Mouse (Mus musculus) lung, adult 2 months (tissue): ENCODE data around the gene Wdr90. TPM values are rescaled to one million over a fixed set of nuclear protein-coding genes. Genes with fewer than 3 reads are reported as not detected.

Experiments used
- DNase-seq: peaks from one replicate; pipeline ENCODE4 v3.0.0; 2022
- H3K4me1 ChIP-seq: fragments of 200-500 bp; 2 replicates; pipeline ENCODE4 v1.6.1; 2011; ENCODE audit warnings: low read length; ENCODE audit not compliant: control insufficient read depth, insufficient read depth
- H3K4me3 ChIP-seq: fragments of 200-500 bp; replicated peaks from 2 replicates; pipeline ENCODE3; 2011; ENCODE audit warnings: low read depth, mild to moderate bottlenecking, control low read depth, low read length; ENCODE audit errors: extremely low read depth
- CTCF ChIP-seq: fragments of 200-500 bp; IDR thresholded peaks from 2 replicates; pipeline ENCODE4 v1.5.1; 2011; ENCODE audit warnings: mild to moderate bottlenecking, low read length, control low read depth; ENCODE audit not compliant: insufficient read depth
- POLR2A ChIP-seq: fragments of 200-500 bp; IDR thresholded peaks from 2 replicates; pipeline ENCODE4 v1.6.1; 2011; ENCODE audit warnings: low read depth, mild to moderate bottlenecking, control low read depth, low read length, borderline replicate concordance; ENCODE audit errors: extremely low read depth
- WGBS: fragments of 180-500 bp; shearing (Covaris S2); methylation state at CpG from one replicate; pipeline ENCODE4 v1.1.7; 2018; 5-methylcytosine and 5-hydroxymethylcytosine counted together
- polyA plus RNA-seq: library from polyadenylated mRNA; depleted of rRNA; stranded (reverse); fragments of >200 nt; gene quantifications from 2 replicates; pipeline ENCODE4 v1.2.3, GENCODE M21; 2012

The Wdr90 gene
- polyA plus RNA-seq, 1 experiment, result 40.3 TPM

DNA sequence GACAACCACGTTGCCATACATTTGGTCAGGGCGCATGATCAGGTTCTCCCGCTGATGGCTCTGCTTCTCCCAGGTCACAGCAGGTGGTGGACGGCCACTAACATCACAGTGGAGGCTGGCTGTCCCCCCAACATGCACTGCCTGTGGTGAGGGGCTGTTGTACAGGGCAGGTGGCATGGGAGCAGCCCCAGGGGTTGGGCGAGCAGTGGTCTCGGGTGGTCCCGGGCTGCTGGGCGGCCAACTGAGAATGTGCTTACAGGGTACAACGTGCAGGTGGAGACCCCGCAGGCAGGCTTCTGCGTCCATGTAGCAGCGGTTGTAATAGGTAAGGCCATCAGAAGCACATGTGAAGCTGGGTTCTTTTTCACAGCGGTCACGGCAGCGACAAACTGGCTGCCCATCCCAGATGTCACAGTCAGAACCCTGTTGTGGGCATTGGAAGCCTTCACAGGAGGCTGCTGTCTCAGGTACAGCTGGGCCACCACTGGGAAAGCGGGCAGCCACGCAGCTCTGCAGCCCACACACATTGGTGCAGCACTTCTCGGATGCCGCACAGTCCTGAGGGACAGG lies 17.4 kb upstream of the Wdr90 start:
- 93% methylated on average over 19 of the region's 19 CpGs for WGBS
- H3K4me1 ChIP-seq, result peaks cover 3% of the 10 kb centered on the region
- TF ChIP-seq POLR2A, result no peak
- TF ChIP-seq CTCF, result no peak
- DNase-seq, result no peak
- no peak overlapping the region for H3K4me3 ChIP-seq

DNA sequence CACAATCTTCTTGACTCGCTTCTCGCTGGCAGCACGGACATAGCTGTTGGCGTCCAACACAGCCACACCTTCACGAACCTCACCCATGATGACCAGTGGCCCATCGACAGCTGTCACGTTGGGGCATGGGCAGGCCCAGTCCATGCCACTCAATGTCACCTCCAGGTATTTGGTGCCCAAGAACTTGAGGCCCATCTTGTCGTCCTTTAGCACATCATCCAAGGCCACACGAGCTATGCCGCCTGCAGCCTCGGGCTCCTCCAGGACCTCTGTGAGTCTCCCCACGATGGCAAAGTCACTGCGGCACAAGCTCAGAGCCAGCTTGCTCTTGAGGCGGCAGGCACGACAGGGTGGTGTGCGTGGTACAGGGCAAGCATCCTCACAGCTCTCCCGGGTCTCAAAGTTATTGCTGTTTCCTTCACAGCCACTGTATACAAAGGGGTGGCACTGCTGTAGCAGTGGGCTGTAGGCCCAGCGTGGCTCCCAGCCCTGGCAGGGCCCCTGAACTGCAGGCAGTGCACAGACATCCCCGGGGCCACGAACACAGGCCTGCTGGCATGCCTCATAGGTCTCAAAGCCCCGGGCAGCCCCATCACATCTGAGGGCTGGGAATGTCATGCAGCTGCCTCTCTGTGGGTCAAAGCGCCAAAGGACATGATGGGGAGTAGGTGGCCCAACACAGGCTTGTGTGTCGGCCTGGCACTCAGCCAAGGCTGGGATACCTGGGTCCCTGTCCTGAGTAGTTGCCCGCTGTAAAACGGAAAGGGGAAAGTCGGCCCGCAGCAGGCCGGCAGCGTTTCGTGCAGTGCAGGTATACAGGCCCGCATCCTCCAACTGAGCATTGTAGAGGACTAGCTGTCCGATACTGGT lies 16.7 kb upstream of the Wdr90 start:
- DNase-seq, result no peak
- H3K4me1 ChIP-seq, result peaks cover 3% of the 10 kb centered on the region
- H3K4me3 ChIP-seq, result no peak overlapping the region
- 90% methylated on average over 32 of the region's 32 CpGs for WGBS
- TF ChIP-seq POLR2A (no peak), CTCF (no peak)

DNA sequence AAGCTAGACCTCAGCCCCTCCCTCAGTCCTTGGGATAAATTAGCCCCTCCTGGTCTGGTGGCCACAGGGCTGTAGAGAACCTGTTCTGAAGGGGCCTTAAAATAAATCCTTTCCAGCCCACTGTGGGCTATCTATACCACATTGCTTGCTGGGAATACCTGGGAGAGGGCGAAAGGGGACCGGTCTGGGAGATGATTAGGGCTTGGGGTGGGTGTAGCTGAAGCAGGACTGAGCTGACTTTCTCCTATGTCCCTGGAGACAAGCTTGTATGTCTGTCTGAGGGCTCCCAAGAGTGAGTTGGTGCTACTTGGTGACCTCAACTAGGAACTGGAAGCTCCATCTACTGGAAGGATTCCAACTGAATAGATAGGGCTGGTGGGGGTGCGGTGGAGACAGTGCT lies 15.7 kb upstream of the Wdr90 start:
- WGBS, result 87% methylated on average over 3 of the region's 3 CpGs
- TF ChIP-seq CTCF (no peak), POLR2A (no peak)
- Histone ChIP-seq H3K4me1 (peaks cover 3% of the 10 kb centered on the region), H3K4me3 (no peak overlapping the region)
- no peak for DNase-seq

DNA sequence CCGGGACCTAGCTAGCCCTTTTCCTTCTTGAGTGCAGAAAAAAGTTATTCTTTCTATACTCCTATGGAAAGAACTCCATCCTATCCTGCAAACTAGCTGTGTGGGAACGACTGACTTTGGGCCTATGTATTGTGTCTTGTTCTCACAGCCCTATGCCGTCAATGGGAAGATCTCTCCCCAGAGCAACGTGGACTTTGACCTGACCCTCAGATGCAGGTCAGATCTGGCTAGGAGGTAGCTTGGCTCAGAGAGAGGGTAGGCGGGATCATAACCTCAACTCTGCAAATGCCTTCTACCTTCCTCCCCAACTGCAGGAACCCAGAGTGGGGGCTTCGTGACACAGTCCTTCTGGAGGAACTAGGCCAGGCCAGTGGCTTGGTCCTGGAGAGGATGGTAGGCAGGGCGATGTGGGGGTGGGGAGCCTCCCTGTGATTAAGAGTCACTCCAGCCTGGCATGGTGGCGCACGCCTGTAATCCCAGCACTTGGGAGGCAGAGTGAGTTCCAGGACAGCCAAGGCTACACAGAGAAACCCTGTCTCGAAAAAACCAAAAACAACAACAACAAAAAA lies 15.1 kb upstream of the Wdr90 start:
- no peak overlapping the region for H3K4me3 ChIP-seq
- WGBS, result 60% methylated on average over 10 of the region's 10 CpGs
- no peak for DNase-seq
- peaks cover 3% of the 10 kb centered on the region for H3K4me1 ChIP-seq
- TF ChIP-seq POLR2A, result no peak
- TF ChIP-seq CTCF, result no peak

DNA sequence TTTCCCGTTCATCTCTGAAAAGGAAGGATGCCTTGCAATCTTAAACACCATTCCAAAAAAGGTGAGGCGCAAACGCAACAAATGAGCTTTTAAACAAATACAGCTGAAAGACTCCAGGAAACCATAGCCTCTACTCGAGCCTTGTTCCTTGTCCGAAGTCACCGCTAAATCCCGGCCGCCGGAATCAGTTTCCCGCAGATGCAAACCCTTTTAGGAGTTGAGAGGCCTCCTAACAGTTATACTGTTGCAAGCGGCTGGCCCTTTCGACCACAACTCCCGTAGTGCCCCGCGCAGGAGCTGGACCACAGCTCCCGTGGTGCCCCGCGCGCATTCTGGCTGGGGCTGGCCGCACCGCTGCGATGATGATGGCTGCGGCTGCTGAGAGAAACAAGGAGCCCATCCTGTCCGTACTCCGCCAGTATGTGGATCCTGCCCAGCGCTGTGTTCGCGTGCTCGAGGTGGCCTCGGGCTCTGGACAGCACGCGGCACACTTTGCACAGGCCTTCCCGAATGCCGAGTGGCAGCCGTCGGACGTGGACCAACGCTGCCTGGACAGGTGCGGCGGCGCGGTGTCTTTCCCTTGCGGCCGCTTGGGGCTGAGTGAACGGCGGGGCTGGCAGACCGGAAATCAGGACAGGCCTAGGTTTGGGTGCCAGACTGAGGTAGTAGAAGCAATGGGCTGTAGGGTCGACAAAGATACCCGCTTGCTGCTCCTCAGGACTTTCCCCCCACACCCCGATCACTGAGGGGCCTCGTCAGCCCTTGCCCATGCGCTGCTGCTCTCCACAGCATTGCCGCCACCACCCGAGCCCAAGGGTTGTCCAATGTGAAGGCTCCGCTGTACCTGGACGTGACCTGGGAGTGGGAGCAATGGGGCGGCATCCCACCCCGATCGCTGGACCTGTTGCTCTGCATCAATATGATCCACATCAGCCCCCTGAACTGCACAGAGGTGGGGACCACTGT lies 14.2 kb upstream of the Wdr90 start:
- TF ChIP-seq POLR2A (peak; percentile 90), CTCF (no peak)
- under 1% methylated on average over 59 of the region's 59 CpGs for WGBS
- peak overlapping the region; percentile 98 for H3K4me3 ChIP-seq
- DNase-seq, result peak; percentile 86
- peaks cover 3% of the 10 kb centered on the region for H3K4me1 ChIP-seq

DNA sequence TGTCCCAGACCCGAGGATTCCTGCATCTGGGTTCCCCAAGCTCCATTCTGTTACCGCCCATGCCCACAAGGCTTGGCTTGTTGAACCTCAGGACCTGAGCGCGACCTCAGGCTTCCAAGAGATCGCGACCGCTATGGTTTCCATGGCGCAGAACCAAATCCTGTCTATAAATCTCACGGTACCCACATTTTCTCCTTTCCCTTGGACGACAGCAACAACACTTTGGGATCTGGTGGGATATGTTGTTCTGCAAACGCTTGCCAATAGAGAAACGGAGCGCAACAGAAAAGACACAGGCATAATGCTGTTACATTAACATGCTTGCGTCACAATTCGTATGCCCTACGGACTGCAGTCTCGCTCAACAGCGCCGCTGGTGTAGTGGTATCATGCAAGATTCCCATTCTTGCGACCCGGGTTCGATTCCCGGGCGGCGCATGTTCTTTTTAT lies 13.4 kb upstream of the Wdr90 start, which contains the start of gene Mettl26:
Gene Mettl26, plus strand, starts transcription at position 354 of the 450 bp plus-strand sequence.
- peak; percentile 96 for DNase-seq
- peaks cover 3% of the 10 kb centered on the region for H3K4me1 ChIP-seq
- no peak; the same call in 1 of the 2 replicates for TF ChIP-seq CTCF
- peak; percentile 23; the same call in 1 of the 2 replicates for TF ChIP-seq POLR2A
- under 1% methylated on average over 25 of the region's 25 CpGs for WGBS
- H3K4me3 ChIP-seq, result peak within 1 kb of the TSS; percentile 98

DNA sequence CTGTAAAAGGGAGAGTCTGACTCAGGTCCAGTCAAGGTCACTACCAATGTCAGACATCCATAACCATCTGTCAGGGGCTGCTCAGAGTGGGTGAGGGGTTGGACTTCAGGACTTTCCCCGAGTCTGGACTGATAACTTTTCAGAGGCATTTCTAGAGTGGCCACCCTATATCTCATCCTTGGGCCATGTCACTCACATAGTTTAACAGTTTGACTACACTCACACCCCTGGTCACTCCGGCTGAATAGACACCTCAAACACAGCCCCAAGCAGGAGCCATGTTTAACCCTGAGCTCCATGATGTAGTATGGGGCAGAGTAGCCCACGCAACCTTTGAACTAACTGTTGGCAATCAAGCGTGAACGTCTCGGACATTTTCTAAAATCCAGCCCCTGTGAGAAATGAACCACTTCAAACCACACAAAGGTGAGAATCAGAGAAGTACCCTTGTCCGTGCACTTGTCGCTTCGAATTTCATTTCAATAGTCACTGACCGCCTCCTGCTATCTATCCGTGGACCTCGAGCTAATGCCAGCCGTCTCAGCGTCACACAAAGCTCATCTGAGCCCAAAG lies 12.9 kb upstream of the Wdr90 start:
- 13% methylated on average over 14 of the region's 14 CpGs for WGBS
- Histone ChIP-seq H3K4me1 (peaks cover 3% of the 10 kb centered on the region), H3K4me3 (peak overlapping the region; percentile 98)
- TF ChIP-seq POLR2A (no peak), CTCF (no peak)
- no peak for DNase-seq

DNA sequence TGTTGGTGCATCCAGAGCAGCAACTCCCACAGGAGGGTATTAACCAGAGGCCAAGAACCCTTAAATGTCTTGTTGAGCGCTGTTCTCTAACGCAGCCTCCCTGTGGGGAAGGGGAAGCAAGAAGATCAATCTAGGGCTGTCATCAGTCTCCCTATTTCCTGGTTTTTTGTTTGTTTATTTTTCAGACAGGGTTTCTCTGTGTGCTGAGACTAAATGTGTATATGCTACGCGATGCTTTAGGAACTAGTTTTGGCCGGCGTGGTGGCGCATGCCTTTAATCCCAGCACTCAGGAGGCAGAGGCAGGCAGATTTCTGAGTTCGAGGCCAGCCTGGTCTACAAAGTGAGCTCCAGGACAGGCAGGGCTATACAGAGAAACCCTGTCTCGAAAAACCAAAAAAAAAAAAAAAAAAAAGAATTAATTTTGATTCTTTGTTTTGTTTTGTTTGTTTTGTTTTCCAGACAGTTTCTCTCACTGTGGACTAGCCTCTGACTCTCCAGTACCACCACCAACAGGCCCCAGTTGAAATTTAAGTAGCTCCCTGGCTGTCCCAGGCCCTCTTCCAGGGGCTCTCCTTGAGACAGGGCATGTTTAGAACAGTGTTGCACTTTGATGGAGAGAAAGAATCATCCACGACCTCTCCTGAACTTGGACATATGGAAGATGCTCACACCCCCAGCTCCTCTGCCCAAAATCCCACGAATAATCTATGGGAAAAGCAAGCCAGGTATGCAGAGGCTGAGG lies 12.3 kb upstream of the Wdr90 start:
- 65% methylated on average over 11 of the region's 11 CpGs for WGBS
- Histone ChIP-seq H3K4me1 (peaks cover 8% of the 10 kb centered on the region), H3K4me3 (no peak overlapping the region)
- TF ChIP-seq POLR2A, result no peak
- TF ChIP-seq CTCF, result no peak
- no peak for DNase-seq
